Mouse (Mus musculus): Measurements from ENCODE around the gene Cyb5d1. TPM values are rescaled to one million over a fixed set of nuclear protein-coding genes. Genes with fewer than 3 reads are reported as not detected.

The Cyb5d1 gene
- total and polyA plus RNA-seq, 3 experiments = 28.4 to 29.5 (median 29.3) TPM

DNA sequence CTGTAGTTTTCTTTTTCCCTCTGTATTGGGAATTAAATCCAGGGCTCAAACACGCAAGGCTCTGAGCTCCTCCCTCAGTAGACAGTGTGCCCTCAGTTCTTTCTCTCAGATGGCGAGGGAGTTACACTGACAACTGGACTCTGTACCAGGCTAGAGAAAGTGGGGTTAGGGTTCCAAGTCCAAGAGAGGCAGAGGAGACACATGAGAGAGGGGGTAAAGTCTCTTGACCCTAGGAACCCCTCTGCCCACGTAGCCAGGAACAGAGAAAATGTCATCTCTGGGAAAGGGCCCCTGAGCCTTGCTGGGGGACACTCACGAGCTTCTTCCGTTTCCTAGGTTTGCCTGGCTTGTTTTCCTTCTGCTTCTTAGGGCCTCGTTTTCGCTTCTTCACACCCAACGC lies 31.1 kb downstream of the Cyb5d1 start:
- Histone ChIP-seq H3K27ac (ENCODE audit: insufficient read depth, low read depth) (no peak overlapping the region), H3K9me3 (replicated peaks; ENCODE audit: low read length) (no peaks in the 10 kb centered on the region), H3K79me2 (replicated peaks; ENCODE audit: control insufficient read depth, extremely low read depth, insufficient read depth, poor library complexity, severe bottlenecking) (peaks cover 3% of the 10 kb centered on the region; the same call in 1 of the 2 replicates), H3K4me2 (ENCODE audit: insufficient read depth, low read depth, poor library complexity, severe bottlenecking) (no peak overlapping the region), H3K9ac (ENCODE audit: insufficient read depth, low read depth) (no peak overlapping the region), H3K4me1 (ENCODE audit: control insufficient read depth in 1 of 2, insufficient read depth in 2 of 2) (peaks cover 5 to 29% of the 10 kb centered on the region in 2 experiments), H3K4me3 (replicated peaks in 1 of 3; ENCODE audit: low read depth in 2 of 3, low read length in 2 of 3, poor library complexity in 1 of 3) (no peak overlapping the region), H3K27me3 (replicated peaks) (no peaks in the 10 kb centered on the region), H3K36me3 (replicated peaks in 1 of 2; ENCODE audit: control insufficient read depth in 1 of 2, insufficient read depth in 1 of 2, low read length in 1 of 2) (peaks cover 31 to 56% of the 10 kb centered on the region in 2 experiments)
- in situ Hi-C loops (cut with MboI; ENCODE audit: low pct_ligation_motif_present, low pct_unique_long_range_greater_than_20kb, low sequenced_read_pairs) (no loop called here), dilution Hi-C loops (cut with MboI; ENCODE audit: extremely low pct_ligation_motif_present, extremely low pct_unique_long_range_greater_than_20kb, low sequenced_read_pairs) (no loop called here)
- no peak for DNase-seq (ENCODE audit: extremely low read depth)
- TF ChIP-seq USF2 (conservative IDR thresholded peaks at IDR 0.05; ENCODE audit: low read depth, low read length) (no peak), POLR2AphosphoS2 (IDR thresholded peaks at IDR 0.05; ENCODE audit: low read depth, low read length) (no peak), MEF2A (IDR thresholded peaks at IDR 0.05; ENCODE audit: borderline replicate concordance, low read depth, low read length) (no peak), UBTF (IDR thresholded peaks at IDR 0.05; ENCODE audit: low read depth, low read length) (no peak), GABPA (IDR thresholded peaks at IDR 0.05; ENCODE audit: insufficient replicate concordance, low read depth, low read length) (no peak), MAFK (IDR thresholded peaks at IDR 0.05; ENCODE audit: insufficient replicate concordance, low read length) (no peak), ELF1 (IDR thresholded peaks at IDR 0.05; ENCODE audit: low read depth, low read length) (no peak), SMC3 (IDR thresholded peaks at IDR 0.05; ENCODE audit: low read depth, low read length) (no peak), ZNF384 (IDR thresholded peaks at IDR 0.05; ENCODE audit: low read depth, low read length) (no peak), MAZ (IDR thresholded peaks at IDR 0.05; ENCODE audit: low read depth, low read length) (no peak), SIN3A (IDR thresholded peaks at IDR 0.05; ENCODE audit: low read length) (no peak), MXI1 (IDR thresholded peaks at IDR 0.05; ENCODE audit: low read depth, low read length) (no peak), JUN (IDR thresholded peaks at IDR 0.05; ENCODE audit: insufficient read depth, low read depth, low read length) (no peak), PAX5 (IDR thresholded peaks at IDR 0.05; ENCODE audit: low read length) (no peak), ZKSCAN1 (IDR thresholded peaks at IDR 0.05; ENCODE audit: borderline replicate concordance, low read depth, low read length) (no peak), JUND (conservative IDR thresholded peaks at IDR 0.05; ENCODE audit: low read depth, low read length) (no peak), ZMIZ1 (IDR thresholded peaks at IDR 0.05; ENCODE audit: low read depth, low read length) (no peak), RCOR1 (conservative IDR thresholded peaks at IDR 0.05; ENCODE audit: low read depth, low read length) (no peak)

- Histone ChIP-seq H3K27me3 (replicated peaks) (no peaks in the 10 kb centered on the region), H3K79me2 (replicated peaks; ENCODE audit: control insufficient read depth, extremely low read depth, insufficient read depth, poor library complexity, severe bottlenecking) (no peaks in the 10 kb centered on the region), H3K9ac (ENCODE audit: insufficient read depth, low read depth) (no peak overlapping the region), H3K9me3 (replicated peaks; ENCODE audit: low read length) (no peaks in the 10 kb centered on the region), H3K4me2 (ENCODE audit: insufficient read depth, low read depth, poor library complexity, severe bottlenecking) (no peak overlapping the region), H3K27ac (ENCODE audit: insufficient read depth, low read depth) (no peak overlapping the region), H3K36me3 (replicated peaks in 1 of 2; ENCODE audit: control insufficient read depth in 1 of 2, insufficient read depth in 1 of 2, low read length in 1 of 2) (peaks cover 46 to 75% of the 10 kb centered on the region in 2 experiments), H3K4me3 (replicated peaks in 1 of 3; ENCODE audit: low read depth in 2 of 3, low read length in 2 of 3, poor library complexity in 1 of 3) (no peak overlapping the region), H3K4me1 (ENCODE audit: control insufficient read depth in 1 of 2, insufficient read depth in 2 of 2) (peaks cover 3 to 25% of the 10 kb centered on the region in 2 experiments; a peak in 3 of 4 replicates)
- DNase-seq (ENCODE audit: extremely low read depth) = no peak
- TF ChIP-seq USF1 (IDR thresholded peaks at IDR 0.05; ENCODE audit: low read depth, low read length) (no peak), CHD2 (IDR thresholded peaks at IDR 0.05; ENCODE audit: low read length) (no peak), HCFC1 (IDR thresholded peaks at IDR 0.05; ENCODE audit: low read depth, low read length) (no peak), RAD21 (IDR thresholded peaks at IDR 0.05; ENCODE audit: low read depth, low read length) (peak; percentile 35), CTCF (conservative IDR thresholded peaks at IDR 0.05 in 1 of 2, IDR thresholded peaks at IDR 0.05 in 1 of 2; ENCODE audit: low read depth in 2 of 2, low read length in 2 of 2) (peak in 1 of 2 experiments; percentile 47; a peak in 2 of 4 replicates), SMC3 (IDR thresholded peaks at IDR 0.05; ENCODE audit: low read depth, low read length) (peak; percentile 38)
- in situ Hi-C loops (cut with MboI; ENCODE audit: low pct_ligation_motif_present, low pct_unique_long_range_greater_than_20kb, low sequenced_read_pairs) (no loop called here), dilution Hi-C loops (cut with MboI; ENCODE audit: extremely low pct_ligation_motif_present, extremely low pct_unique_long_range_greater_than_20kb, low sequenced_read_pairs) (no loop called here)
Observed at GRCm38 (mm10) chr11:69362479-69362878, 33.0 kb downstream of the Cyb5d1 start.

Data from CH12.LX (cell line).